Mouse (Mus musculus) midbrain, embryonic 14.5 days (tissue): Measurements from ENCODE around the gene Nip7. TPM values are rescaled to one million over a fixed set of nuclear protein-coding genes. Genes with fewer than 3 reads are reported as not detected.
"Not testable (repeated sequence)": the region's sequence is repeated elsewhere in the genome, so short reads cannot be mapped to it uniquely, and the experiment has no call there.

Source experiments
- ATAC-seq: fragments of 200-750 bp; cut with Nextera tagmentation; 2 replicates; pipeline ENCODE4 v1.8.0; 2017; ENCODE audit warnings: moderate number of reproducible peaks, moderate library complexity; ENCODE audit not compliant: low FRiP score, low TSS enrichment
- DNase-seq: peaks from one replicate; pipeline ENCODE4 v3.0.0-alpha.2; 2015
- H3K27ac ChIP-seq: fragments of 300-500 bp; sonication (generic); replicated peaks from 2 replicates; pipeline ENCODE4 v1.5.1; 2014; ENCODE audit warnings: mild to moderate bottlenecking, low read depth, low read length, moderate library complexity
- H3K27me3 ChIP-seq: fragments of 300-500 bp; sonication (generic); 2 replicates; pipeline ENCODE4 v1.6.1; 2014; ENCODE audit warnings: low read length, control low read depth, mixed read lengths; ENCODE audit not compliant: control insufficient read depth, insufficient read depth
- H3K36me3 ChIP-seq: fragments of 300-500 bp; sonication (generic); 2 replicates; pipeline ENCODE4 v1.6.1; 2014; ENCODE audit warnings: low read length, control low read depth; ENCODE audit not compliant: control insufficient read depth, insufficient read depth
- H3K4me1 ChIP-seq: fragments of 300-500 bp; sonication (generic); 2 replicates; pipeline ENCODE4 v1.6.1; 2014; ENCODE audit warnings: mild to moderate bottlenecking, antibody characterized with exemption, low read length, control low read depth; ENCODE audit not compliant: control insufficient read depth, insufficient read depth
- H3K4me2 ChIP-seq: fragments of 300-500 bp; sonication (generic); 2 replicates; pipeline ENCODE4 v1.6.1; 2014; ENCODE audit warnings: mild to moderate bottlenecking, low read length, moderate library complexity
- H3K4me3 ChIP-seq: fragments of 300-500 bp; sonication (generic); replicated peaks from 2 replicates; pipeline ENCODE4 v1.5.1; 2014; ENCODE audit warnings: low read depth, low read length
- H3K9ac ChIP-seq: fragments of 300-500 bp; sonication (generic); replicated peaks from 2 replicates; pipeline ENCODE4 v1.6.1; 2014; ENCODE audit warnings: mild to moderate bottlenecking, low read length, moderate library complexity
- H3K9me3 ChIP-seq: fragments of 300-500 bp; sonication (generic); 2 replicates; pipeline ENCODE4 v1.6.1; 2016; ENCODE audit warnings: low read length, control low read depth, mixed read lengths; ENCODE audit not compliant: control insufficient read depth
- WGBS: fragments of 180-500 bp; shearing (Covaris S2); extraction: QIAGEN DNeasy Blood & Tissue Kit; methylation state at CpG from one replicate; pipeline ENCODE4 v1.1.7; 2014; 5-methylcytosine and 5-hydroxymethylcytosine counted together
- microRNA-seq: library from miRNA; unstranded; fragments of <30 nt; microRNA quantifications from one replicate; pipeline ENCODE4, GENCODE M21; 2016
- polyA plus RNA-seq: library from polyadenylated mRNA; unstranded; fragments of >200 nt; fragmentation: Nextera tagmentation; extraction: Ambion mirVana; gene quantifications from 2 replicates; pipeline ENCODE4 v1.2.1, GENCODE M21; 2014

Gene Nip7
- polyA plus RNA-seq, 1 experiment from 2014 or later = 73.3 TPM

- not testable (repeated sequence) for H3K27ac ChIP-seq, H3K27me3 ChIP-seq, H3K36me3 ChIP-seq, H3K4me3 ChIP-seq, H3K4me1 ChIP-seq, ATAC-seq, DNase-seq, H3K9ac ChIP-seq, H3K9me3 ChIP-seq, H3K4me2 ChIP-seq
- WGBS = 94% methylated on average over 5 of the region's 5 CpGs
Measured at GRCm38 (mm10) chr8:107108089-107108488, 51.4 kb downstream of the Nip7 start.

- Histone ChIP-seq H3K27ac (no peak overlapping the region), H3K4me3 (no peak overlapping the region), H3K27me3 (no peaks in the 10 kb centered on the region), H3K9me3 (no peaks in the 10 kb centered on the region), H3K9ac (no peak overlapping the region), H3K36me3 (no peaks in the 10 kb centered on the region), H3K4me2 (no peak overlapping the region), H3K4me1 (no peaks in the 10 kb centered on the region)
- WGBS = 68% methylated on average over 23 of the region's 23 CpGs
- ATAC-seq (no peak), DNase-seq (no peak)
Measured at GRCm38 (mm10) chr8:107108978-107109720, 52.5 kb downstream of the Nip7 start.

- H3K36me3 ChIP-seq = no peaks in the 10 kb centered on the region
- WGBS = 88% methylated on average over 5 of the region's 5 CpGs
- no peak overlapping the region for H3K4me3 ChIP-seq
- ATAC-seq (no peak), DNase-seq (no peak)
- no peaks in the 10 kb centered on the region for H3K27me3 ChIP-seq
- no peak overlapping the region for H3K27ac ChIP-seq
- H3K9me3 ChIP-seq = no peaks in the 10 kb centered on the region
- no peak overlapping the region for H3K4me2 ChIP-seq
- no peak overlapping the region for H3K9ac ChIP-seq
- no peaks in the 10 kb centered on the region for H3K4me1 ChIP-seq
Measured at GRCm38 (mm10) chr8:107109816-107110435, 53.2 kb downstream of the Nip7 start.

Small RNA genes lying within 50 kb of the gene (microRNA-seq; reads per million reads assigned to microRNA genes)
- 2.1 reads per million, percentile 12 among the genes with 10 or more reads in this experiment for gene Mir7075

Other genes with a start within 250 kb of the Nip7 start
- 0.70 and 1.8 TPM in 2 replicates for gene Has3, start 186.6 kb upstream of the Nip7 start, polyA plus RNA-seq
- gene Utp4, start 163.2 kb upstream of the Nip7 start, polyA plus RNA-seq = 39.8 and 44.8 TPM in 2 replicates
- gene Sntb2, start 121.1 kb upstream of the Nip7 start, polyA plus RNA-seq = 3.5 and 3.9 TPM in 2 replicates
- gene Vps4a, start 25.7 kb upstream of the Nip7 start, polyA plus RNA-seq = 152 and 153 TPM in 2 replicates
- gene Pdf, start 8.3 kb upstream of the Nip7 start, polyA plus RNA-seq = 29.1 and 33.0 TPM in 2 replicates
- gene Cog8, start 188 bp upstream of the Nip7 start, polyA plus RNA-seq = 36.1 and 41.4 TPM in 2 replicates
- gene Tmed6, start 8.8 kb downstream of the Nip7 start, polyA plus RNA-seq = not detected in 2 replicates
- 23.3 and 27.6 TPM in 2 replicates for gene Terf2, start 39.7 kb downstream of the Nip7 start, polyA plus RNA-seq
- gene Cyb5b, start 93.8 kb downstream of the Nip7 start, polyA plus RNA-seq = 82.0 and 136 TPM in 2 replicates
- gene Nfat5, start 236.6 kb downstream of the Nip7 start, polyA plus RNA-seq = 9.8 and 11.2 TPM in 2 replicates